ENCODE assay signal across 10 mouse cellular contexts in genomic region chr7:27576914-27577313, GRCm38 (mm10). TPM values are rescaled to one million over a fixed set of nuclear protein-coding genes. Genes with fewer than 3 reads are reported as not detected.
DNase-seq lines count a peak whose midpoint lies in the region; ATAC-seq and TF ChIP-seq lines count a peak whose summit lies in the region.
"Had no signal": no experiment of that assay in that cellular context is flagged by ENCODE, and none has a peak within 500 bp of the region (broad histone marks: within the 10 kb centered on the region; RNA-seq: fewer than 3 reads in every experiment).

No protein-coding gene starts in this region.

- peaks cover 23% of the 10 kb centered on the region for H3K36me3 ChIP-seq in limb, embryonic 11.5 days (ENCODE audit: control insufficient read depth, insufficient read depth, low read length)

- no peak for DNase-seq in frontal cortex, postnatal 25 days (ENCODE audit: low spot score in 2 of 2)
- DNase-seq in right cerebral cortex, postnatal 4 days, result peak; percentile 32
- DNase-seq in right cerebral cortex, adult 2 months (ENCODE audit: low spot score in 2 of 2), result no peak
- DNase-seq in limb, embryonic 11.5 days (ENCODE audit: low spot score), result peak; percentile 47
- DNase-seq in ovary, postnatal 10 days (ENCODE audit: low spot score), result no peak

- H3K27ac ChIP-seq in cortical plate, adult 2 months (ENCODE audit: insufficient read depth, low read length), result no peak overlapping the region
- H3K27ac ChIP-seq in limb, embryonic 11.5 days (replicated peaks; ENCODE audit: low read depth, low read length), result no peak overlapping the region
- H3K27ac ChIP-seq in olfactory bulb, adult 2 months (ENCODE audit: insufficient read depth, low read depth, low read length), result no peak overlapping the region
- H3K27ac ChIP-seq: hindbrain, embryonic 15.5 days; neural tube, embryonic 12.5 days had no signal

- TF ChIP-seq CTCF in cortical plate, adult 2 months (IDR thresholded peaks at IDR 0.05; ENCODE audit: extremely low read depth, insufficient read depth, low read length), result peak; percentile 40; the same call in 1 of the 2 replicates
- 0 out of 2 replicates have a peak, but pooled peaks have one; percentile 17 for TF ChIP-seq CTCF in olfactory bulb, adult 2 months (IDR thresholded peaks at IDR 0.05; ENCODE audit: insufficient read depth, low read depth, low read length)

- no peaks in the 10 kb centered on the region for H3K4me1 ChIP-seq in cortical plate, adult 2 months (ENCODE audit: control insufficient read depth, insufficient read depth, low read length)
- H3K4me1 ChIP-seq in limb, embryonic 11.5 days (ENCODE audit: control insufficient read depth, insufficient read depth, low read length), result no peaks in the 10 kb centered on the region
- no peaks in the 10 kb centered on the region for H3K4me1 ChIP-seq in olfactory bulb, adult 2 months (ENCODE audit: control insufficient read depth, insufficient read depth, low read length)
- H3K4me1 ChIP-seq: hindbrain, embryonic 15.5 days; neural tube, embryonic 12.5 days had no signal

- H3K4me3 ChIP-seq in cortical plate, adult 2 months (ENCODE audit: insufficient read depth, low read length), result no peak overlapping the region
- no peak overlapping the region for H3K4me3 ChIP-seq in limb, embryonic 11.5 days (ENCODE audit: low read depth, low read length)
- no peak overlapping the region for H3K4me3 ChIP-seq in olfactory bulb, adult 2 months (ENCODE audit: insufficient read depth, low read depth, low read length)
- H3K4me3 ChIP-seq: hindbrain, embryonic 15.5 days; neural tube, embryonic 12.5 days had no signal

- no peak overlapping the region for H3K4me2 ChIP-seq in limb, embryonic 11.5 days (ENCODE audit: low read depth, severe bottlenecking)
- H3K4me2 ChIP-seq: hindbrain, embryonic 15.5 days; neural tube, embryonic 12.5 days had no signal

- TF ChIP-seq POLR2A in cortical plate, adult 2 months (IDR thresholded peaks at IDR 0.05; ENCODE audit: extremely low read depth, insufficient read depth, low read length), result no peak
- no peak for TF ChIP-seq POLR2A in olfactory bulb, adult 2 months (IDR thresholded peaks at IDR 0.05; ENCODE audit: insufficient read depth, low read depth, low read length)

- no peaks in the 10 kb centered on the region for H3K27me3 ChIP-seq in limb, embryonic 11.5 days (ENCODE audit: control insufficient read depth, insufficient read depth, low read length)
- H3K27me3 ChIP-seq: hindbrain, embryonic 15.5 days; neural tube, embryonic 12.5 days had no signal

- no peak overlapping the region for H3K9ac ChIP-seq in limb, embryonic 11.5 days (ENCODE audit: low read length)
- H3K9ac ChIP-seq: hindbrain, embryonic 15.5 days; neural tube, embryonic 12.5 days had no signal

- ATAC-seq in frontal cortex, adult (ENCODE audit: low TSS enrichment), result peak; percentile 9; the same call in 1 of the 2 replicates
- no peak for ATAC-seq in limb, embryonic 11.5 days (ENCODE audit: insufficient number of reproducible peaks, low FRiP score, low TSS enrichment, low read depth)

- 64% methylated on average over 6 of the region's 6 CpGs for WGBS in limb, embryonic 11.5 days
- WGBS in olfactory bulb, adult 2 months, result 67% methylated on average over 6 of the region's 6 CpGs

- H3K9me3 ChIP-seq in limb, embryonic 11.5 days (ENCODE audit: control insufficient read depth, low read length), result no peaks in the 10 kb centered on the region
- H3K9me3 ChIP-seq: hindbrain, embryonic 15.5 days; neural tube, embryonic 12.5 days had no signal

RNA-seq across cellular contexts. Expression of gene Akt2, which starts 14.4 kb away (rescaled TPM):
- polyA plus RNA-seq in cortical plate, adult 2 months (2012; rRNA removed), result 144 and 161 TPM in 2 replicates
- 83.9 and 85.7 TPM in 2 replicates for polyA plus RNA-seq in limb, embryonic 11.5 days (2014; fragmentation: Nextera tagmentation; extraction: Ambion mirVana)
- polyA plus RNA-seq in olfactory bulb, adult 2 months (2012; ENCODE audit: insufficient read depth, insufficient read length, low replicate concordance, missing spikeins), result not detected in 2 replicates

RNA-seq across cellular contexts. Expression of gene 2310022A10Rik, which starts 23.9 kb away (rescaled TPM):
- 32.7 and 33.8 TPM in 2 replicates for polyA plus RNA-seq in cortical plate, adult 2 months (2012; rRNA removed)
- polyA plus RNA-seq in limb, embryonic 11.5 days (2014; fragmentation: Nextera tagmentation; extraction: Ambion mirVana), result 32.1 and 32.4 TPM in 2 replicates
- polyA plus RNA-seq in olfactory bulb, adult 2 months (2012; ENCODE audit: insufficient read depth, insufficient read length, low replicate concordance, missing spikeins), result not detected in 2 replicates

RNA-seq across cellular contexts. Expression of gene Pld3, which starts 23.9 kb away (rescaled TPM):
- 1,185 and 1,204 TPM in 2 replicates for polyA plus RNA-seq in cortical plate, adult 2 months (2012; rRNA removed)
- polyA plus RNA-seq in limb, embryonic 11.5 days (2014; fragmentation: Nextera tagmentation; extraction: Ambion mirVana), result 49.1 and 53.2 TPM in 2 replicates
- polyA plus RNA-seq in olfactory bulb, adult 2 months (2012; ENCODE audit: insufficient read depth, insufficient read length, low replicate concordance, missing spikeins), result not detected in 2 replicates

RNA-seq across cellular contexts. Expression of gene Hipk4, which starts 53.8 kb away (rescaled TPM):
- 0.21 and 0.25 TPM in 2 replicates for polyA plus RNA-seq in cortical plate, adult 2 months (2012; rRNA removed)
- 0.45 and 0.72 TPM in 2 replicates for polyA plus RNA-seq in limb, embryonic 11.5 days (2014; fragmentation: Nextera tagmentation; extraction: Ambion mirVana)
- not detected in 2 replicates for polyA plus RNA-seq in olfactory bulb, adult 2 months (2012; ENCODE audit: insufficient read depth, insufficient read length, low replicate concordance, missing spikeins)

Comparison
In these comparisons a context has a peak if more than half of its experiments do, and no peak if none do; other contexts are left out.
1. DNase-seq: peak in right cerebral cortex, postnatal 4 days (single experiment) and limb, embryonic 11.5 days (single experiment); none in frontal cortex, postnatal 25 days (0 of 2), right cerebral cortex, adult 2 months (0 of 2) and ovary, postnatal 10 days (single experiment).
2. RNA of gene 2310022A10Rik, which starts 23.9 kb away (polyA plus RNA-seq): 32.7 to 33.8 TPM in cortical plate, adult 2 months and 32.1 to 32.4 TPM in limb, embryonic 11.5 days; not detected in olfactory bulb, adult 2 months; every median in the first group is over 10 times any median in the second.
3. RNA of gene Pld3, which starts 23.9 kb away (polyA plus RNA-seq): 1,185 to 1,204 TPM in cortical plate, adult 2 months and 49.1 to 53.2 TPM in limb, embryonic 11.5 days; not detected in olfactory bulb, adult 2 months; every median in the first group is over 10 times any median in the second.